Mouse (Mus musculus) megakaryocyte, adult 5-6 weeks (primary cell): ENCODE results near the gene Lrrc10. TPM values are rescaled to one million over a fixed set of nuclear protein-coding genes. Genes with fewer than 3 reads are reported as not detected.

Experiments
- ATAC-seq: 2 replicates; pipeline ENCODE4 v1.8.0; 2016; ENCODE audit warnings: mild to moderate bottlenecking, inconsistent platforms; ENCODE audit not compliant: poor library complexity, severe bottlenecking
- total RNA-seq, 2 experiments: library from RNA; stranded (forward) in 1 of 2; stranded (reverse) in 1 of 2; fragments of 153-499, 151-499 nt in 1 of 2; fragments of 221-1000, 200-1000 nt in 1 of 2; gene quantifications; 2 replicates each; pipeline versions ENCODE4 v1.2.3 to v1.2.4; 2015 to 2017

Lrrc10 gene
- total RNA-seq, 2 experiments from 2014 or later = not detected

- no peak for ATAC-seq
These were observed 2.8 kb upstream of the Lrrc10 start for GRCm38 (mm10) chr10:117042295-117042694.

DNA sequence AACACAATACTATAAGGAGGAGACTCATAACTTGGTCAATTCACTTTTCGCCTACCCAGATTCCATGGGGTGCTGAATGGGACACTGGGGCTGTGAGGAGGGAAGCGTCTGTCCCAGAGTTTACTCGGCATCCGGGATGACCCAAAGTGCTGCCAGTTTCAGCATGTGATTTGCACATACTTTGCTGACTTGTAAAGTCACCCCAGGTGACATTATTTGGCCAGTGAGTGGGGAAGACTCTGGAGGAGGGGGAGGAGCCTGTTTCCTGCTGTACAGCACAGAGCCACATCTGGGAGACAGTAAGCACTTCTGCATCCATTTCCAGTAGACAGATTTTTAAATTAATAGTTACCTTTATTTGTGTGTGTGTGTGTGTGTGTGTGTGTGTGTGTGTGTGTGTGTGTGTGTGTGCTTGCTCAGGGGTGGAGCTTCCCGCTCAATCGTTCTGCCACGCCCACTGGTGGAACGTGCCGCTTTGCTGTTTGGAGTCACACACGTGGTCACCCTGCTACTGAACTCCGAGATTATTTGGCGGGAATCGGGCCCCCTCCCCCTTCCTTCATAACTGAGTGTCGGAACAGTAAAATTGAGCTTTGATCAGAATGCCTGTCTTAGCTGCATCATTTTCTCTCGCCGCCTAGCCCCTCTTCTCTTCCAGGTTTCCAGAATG, 1.5 kb upstream of the Lrrc10 start:
- 0 out of 2 replicates have a peak, but pooled peaks have one; percentile 7 for ATAC-seq

- ATAC-seq = no peak
These were observed 4.1 kb downstream of the Lrrc10 start for GRCm38 (mm10) chr10:117049253-117049652.

GRCm38 (mm10) chr10:117049961-117050597, 4.9 kb downstream of the Lrrc10 start:
- ATAC-seq = no peak

DNA sequence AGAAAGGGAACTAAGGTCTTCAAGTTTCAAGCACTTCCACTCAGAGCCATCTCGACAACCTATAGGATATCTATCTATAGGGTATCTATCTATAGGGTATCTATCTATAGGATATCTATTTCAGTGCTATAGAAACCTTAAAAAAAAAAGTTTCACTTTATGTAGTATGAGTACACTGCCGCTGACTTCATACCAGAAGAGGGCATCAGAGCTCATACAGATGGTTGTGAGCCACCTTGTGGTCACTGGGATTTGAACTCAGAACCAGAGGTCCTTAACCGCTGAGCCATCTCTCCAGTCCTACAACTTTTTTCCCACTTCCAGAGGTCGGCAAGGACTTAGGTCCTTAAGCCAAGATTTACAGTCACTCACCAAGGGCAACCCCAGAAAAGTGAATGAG, 10.5 kb downstream of the Lrrc10 start:
- no peak for ATAC-seq

- 0 out of 2 replicates have a peak, but pooled peaks have one; percentile 17 for ATAC-seq
These were observed 17.7 kb downstream of the Lrrc10 start for GRCm38 (mm10) chr10:117062894-117063253.

GRCm38 (mm10) chr10:117063254-117064021, 18.3 kb downstream of the Lrrc10 start, which contains the start of gene Cct2:
TSS of gene Cct2 (minus strand) at chr10:117063814.
- peak; percentile 95 for ATAC-seq

- no peak for ATAC-seq
These were observed 18.9 kb downstream of the Lrrc10 start for GRCm38 (mm10) chr10:117064076-117064475.

DNA sequence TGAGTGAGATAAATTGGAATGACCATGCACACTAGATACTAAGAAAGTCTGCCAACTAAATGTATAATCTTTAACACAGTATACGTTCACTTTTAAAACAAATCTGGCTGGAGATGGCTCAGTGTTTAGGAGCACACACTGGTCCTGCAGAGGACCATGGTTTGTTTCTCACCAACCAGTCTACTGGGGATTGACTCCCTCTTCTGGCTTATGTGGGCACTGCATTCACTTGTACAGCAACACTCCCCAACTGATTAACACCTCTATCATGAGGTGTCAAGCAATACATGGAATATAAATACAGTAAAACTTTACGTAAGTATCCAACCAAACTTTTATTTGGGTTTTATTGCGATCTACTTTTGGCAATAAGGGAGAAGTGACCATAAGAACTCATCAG, 24.0 kb downstream of the Lrrc10 start:
- ATAC-seq = no peak

GRCm38 (mm10) chr10:117072191-117072888, 27.2 kb downstream of the Lrrc10 start:
- peak; percentile 91 for ATAC-seq

DNA sequence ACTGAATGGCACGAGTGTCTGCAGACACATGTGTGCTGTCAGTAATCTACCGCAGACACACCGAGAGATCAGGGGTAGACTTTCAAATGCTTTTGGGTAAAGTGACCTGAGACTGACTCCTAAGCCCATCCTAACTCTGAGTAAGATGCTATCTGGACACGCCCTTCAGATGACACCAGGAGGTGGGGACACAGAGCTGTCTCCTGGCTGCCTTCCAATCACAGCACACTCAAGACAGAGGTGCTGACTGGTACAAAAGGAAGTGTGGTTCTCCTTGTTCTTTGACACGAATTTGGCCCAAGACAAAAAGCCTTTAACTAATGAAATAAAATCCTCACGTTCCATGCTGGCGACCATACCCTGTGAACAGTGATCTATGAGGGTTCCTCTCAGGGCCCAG, 28.0 kb downstream of the Lrrc10 start:
- no peak for ATAC-seq

DNA sequence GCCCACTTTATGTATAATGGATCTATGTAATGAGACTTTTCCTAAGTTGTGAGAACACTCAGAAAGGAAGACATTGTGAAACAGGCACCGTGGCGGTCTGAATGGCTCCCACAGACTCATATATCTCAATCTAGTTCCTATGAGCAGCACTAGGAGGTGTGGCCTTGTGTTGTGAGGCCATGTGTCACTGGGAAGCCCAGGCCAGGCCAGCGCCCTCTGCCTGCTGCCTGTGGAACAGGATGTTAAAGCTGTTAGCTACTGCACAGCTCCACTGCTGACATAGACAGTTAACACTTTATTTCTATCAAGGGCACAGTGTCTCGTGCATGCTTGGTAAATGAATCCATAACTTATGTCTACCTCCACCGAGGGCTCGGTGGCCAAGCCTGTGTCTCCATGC, 33.1 kb downstream of the Lrrc10 start:
- ATAC-seq = peak; percentile 99

GRCm38 (mm10) chr10:117081326-117081725, 36.2 kb downstream of the Lrrc10 start:
- no peak for ATAC-seq

- no peak for ATAC-seq
These were observed 36.8 kb downstream of the Lrrc10 start for GRCm38 (mm10) chr10:117081914-117082359.

DNA sequence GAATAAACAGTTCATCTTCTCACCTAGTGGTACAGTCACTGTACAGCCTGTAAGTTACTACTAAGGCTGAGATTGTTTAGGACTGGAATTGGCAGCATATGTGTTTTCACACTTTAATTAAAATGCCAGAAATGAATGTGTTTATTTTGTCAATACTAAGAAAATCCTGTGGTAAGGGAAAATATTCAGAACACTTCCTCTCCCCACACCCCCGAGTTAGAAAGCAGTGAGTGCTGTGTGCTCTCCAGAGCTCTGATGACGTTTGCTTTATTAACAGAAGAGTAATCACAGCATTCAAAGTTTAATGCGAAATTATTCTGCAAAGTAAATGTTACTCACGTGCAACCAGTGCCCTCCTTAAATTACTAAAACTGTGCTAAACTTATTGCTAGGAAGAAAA, 44.5 kb downstream of the Lrrc10 start:
- ATAC-seq = no peak

- no peak for ATAC-seq
These were observed 49.6 kb downstream of the Lrrc10 start for GRCm38 (mm10) chr10:117094504-117095329.

DNA sequence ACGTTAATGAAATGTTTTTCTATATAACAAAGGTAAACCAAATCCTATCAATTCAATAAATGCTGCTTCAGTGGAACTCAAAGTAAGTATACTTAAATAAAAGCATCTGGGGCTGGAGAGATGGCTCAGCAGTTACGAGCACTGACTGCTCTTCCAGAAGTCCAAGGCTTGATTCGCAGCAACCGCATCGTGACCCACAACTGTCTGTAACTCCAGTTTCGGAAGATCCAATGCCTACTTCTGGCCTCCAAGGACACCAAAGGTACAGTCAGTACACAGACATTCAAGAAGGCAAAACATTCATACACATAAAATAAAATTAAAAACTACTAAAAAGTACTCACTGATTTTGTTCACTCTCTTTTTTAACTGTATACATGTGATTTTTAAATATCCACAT, 51.0 kb downstream of the Lrrc10 start:
- ATAC-seq = no peak
